8 mouse cellular contexts compared by ENCODE assay signal in genomic region chrX:153497688-153498516, GRCm38 (mm10). TPM values are rescaled to one million over a fixed set of nuclear protein-coding genes. Genes with fewer than 3 reads are reported as not detected.
DNase-seq lines count a peak whose midpoint lies in the region; ATAC-seq lines count a peak whose summit lies in the region.

TSS of gene Ubqln2 (plus strand) at chrX:153498227.

- H3K9me3 ChIP-seq in forebrain, embryonic 11.5 days (ENCODE audit: control insufficient read depth, low read length), result no peaks in the 10 kb centered on the region
- no peaks in the 10 kb centered on the region for H3K9me3 ChIP-seq in heart, embryonic 15.5 days (replicated peaks)
- H3K9me3 ChIP-seq in liver, embryonic 13.5 days (replicated peaks), result no peaks in the 10 kb centered on the region
- no peaks in the 10 kb centered on the region for H3K9me3 ChIP-seq in stomach, embryonic 14.5 days (ENCODE audit: control insufficient read depth, low read depth, low read length)

- peak; percentile 95 for ATAC-seq in forebrain, embryonic 11.5 days (replicated peaks; ENCODE audit: low FRiP score)
- ATAC-seq in heart, embryonic 15.5 days (replicated peaks; ENCODE audit: insufficient number of reproducible peaks, insufficient read depth, low FRiP score, low read depth), result peak; percentile 94
- ATAC-seq in liver, embryonic 13.5 days (ENCODE audit: low read depth), result peak; percentile 96
- peak; percentile 94 for ATAC-seq in stomach, embryonic 14.5 days (ENCODE audit: insufficient number of reproducible peaks, insufficient read depth, low FRiP score, low read depth)

- 14% methylated on average over 35 of the region's 76 CpGs for WGBS in forebrain, embryonic 11.5 days
- 17% methylated on average over 75 of the region's 76 CpGs for WGBS in heart, embryonic 15.5 days
- WGBS in liver, embryonic 13.5 days (ENCODE audit: insufficient replicate concordance), result 14% methylated on average over 69 of the region's 76 CpGs
- WGBS in stomach, embryonic 14.5 days, result 21% methylated on average over 68 of the region's 76 CpGs

- H3K27ac ChIP-seq in forebrain, embryonic 11.5 days (ENCODE audit: low read depth, low read length), result peak within 1 kb of the TSS; percentile 90
- H3K27ac ChIP-seq in heart, embryonic 15.5 days, result peak within 1 kb of the TSS; percentile 96
- peak within 1 kb of the TSS; percentile 86 for H3K27ac ChIP-seq in liver, embryonic 13.5 days
- peak within 1 kb of the TSS; percentile 93 for H3K27ac ChIP-seq in stomach, embryonic 14.5 days (ENCODE audit: low read length)

- no peaks in the 10 kb centered on the region for H3K36me3 ChIP-seq in forebrain, embryonic 11.5 days (ENCODE audit: control insufficient read depth, insufficient read depth, low read length)
- H3K36me3 ChIP-seq in heart, embryonic 15.5 days, result no peaks in the 10 kb centered on the region
- no peaks in the 10 kb centered on the region for H3K36me3 ChIP-seq in liver, embryonic 13.5 days
- H3K36me3 ChIP-seq in stomach, embryonic 14.5 days (ENCODE audit: control insufficient read depth, insufficient read depth, low read length), result no peaks in the 10 kb centered on the region

- peak within 1 kb of the TSS; percentile 82 for H3K9ac ChIP-seq in forebrain, embryonic 11.5 days (ENCODE audit: low read length)
- peak within 1 kb of the TSS; percentile 80 for H3K9ac ChIP-seq in heart, embryonic 15.5 days
- peak within 1 kb of the TSS; percentile 78 for H3K9ac ChIP-seq in liver, embryonic 13.5 days
- H3K9ac ChIP-seq in stomach, embryonic 14.5 days (replicated peaks; ENCODE audit: low read depth, low read length), result peak within 1 kb of the TSS; percentile 71

- H3K27me3 ChIP-seq in forebrain, embryonic 11.5 days (ENCODE audit: control insufficient read depth, insufficient read depth, low read length), result no peaks in the 10 kb centered on the region
- no peaks in the 10 kb centered on the region for H3K27me3 ChIP-seq in heart, embryonic 15.5 days
- H3K27me3 ChIP-seq in liver, embryonic 13.5 days, result no peaks in the 10 kb centered on the region
- no peaks in the 10 kb centered on the region for H3K27me3 ChIP-seq in stomach, embryonic 14.5 days (ENCODE audit: control insufficient read depth, insufficient read depth, low read length)

- no peaks in the 10 kb centered on the region; the same call in 1 of the 2 replicates for H3K4me1 ChIP-seq in forebrain, embryonic 11.5 days (replicated peaks; ENCODE audit: control insufficient read depth, insufficient read depth, low read length)
- peaks cover 6% of the 10 kb centered on the region for H3K4me1 ChIP-seq in heart, embryonic 15.5 days (replicated peaks)
- H3K4me1 ChIP-seq in liver, embryonic 13.5 days (replicated peaks), result peaks cover 14% of the 10 kb centered on the region
- H3K4me1 ChIP-seq in stomach, embryonic 14.5 days (ENCODE audit: control insufficient read depth, insufficient read depth, low read length), result no peaks in the 10 kb centered on the region

- H3K4me2 ChIP-seq in forebrain, embryonic 11.5 days (ENCODE audit: low read depth, low read length, severe bottlenecking), result peak within 1 kb of the TSS; percentile 67
- H3K4me2 ChIP-seq in heart, embryonic 15.5 days, result peak within 1 kb of the TSS; percentile 74
- H3K4me2 ChIP-seq in liver, embryonic 13.5 days, result peak within 1 kb of the TSS; percentile 79
- H3K4me2 ChIP-seq in stomach, embryonic 14.5 days (replicated peaks; ENCODE audit: low read depth, low read length), result peak within 1 kb of the TSS; percentile 88

- H3K4me3 ChIP-seq in forebrain, embryonic 11.5 days (ENCODE audit: low read depth, low read length), result peak within 1 kb of the TSS; percentile 62
- H3K4me3 ChIP-seq in heart, embryonic 15.5 days, result peak within 1 kb of the TSS; percentile 67
- H3K4me3 ChIP-seq in liver, embryonic 13.5 days (replicated peaks), result peak within 1 kb of the TSS; percentile 69
- peak within 1 kb of the TSS; percentile 48 for H3K4me3 ChIP-seq in stomach, embryonic 14.5 days (ENCODE audit: low read depth, low read length)

- peak; percentile 42 to 49 for DNase-seq in CD8-positive naive resting alpha-beta T cell, adult 2 months (ENCODE audit: low read depth in 2 of 2, low spot score in 2 of 2)
- DNase-seq in c-Kit-positive CD71-negative TER-119-negative erythroid progenitor cells, embryonic 14.5 days (ENCODE audit: low read depth), result peak; percentile 29
- DNase-seq in forebrain, embryonic 11.5 days (ENCODE audit: low spot score), result peak; percentile 94
- peak; percentile 78 to 90 for DNase-seq in kidney, postnatal 25 days
- DNase-seq in liver, embryonic 13.5 days, result peak; percentile 66
- peak; percentile 50 to 67 for DNase-seq in natural killer cell, adult 2 months (ENCODE audit: low spot score in 2 of 2)

RNA-seq across cellular contexts. Expression of gene Ubqln2, which starts in this region (rescaled TPM):
- polyA plus RNA-seq in forebrain, embryonic 11.5 days (2014; fragmentation: Nextera tagmentation; extraction: Ambion mirVana), result 62.8 and 65.4 TPM in 2 replicates
- polyA plus RNA-seq in heart, embryonic 15.5 days (2015; fragmentation: Nextera tagmentation; extraction: Ambion mirVana), result 9.5 and 11.3 TPM in 2 replicates
- polyA plus RNA-seq in liver, embryonic 13.5 days (2015; fragmentation: Nextera tagmentation; extraction: Ambion mirVana), result 3.8 and 4.5 TPM in 2 replicates
- 31.2 and 31.9 TPM in 2 replicates for polyA plus RNA-seq in stomach, embryonic 14.5 days (2014; fragmentation: Nextera tagmentation; extraction: Ambion mirVana)

Comparison
In these comparisons a context has a peak if more than half of its experiments do, and no peak if none do; other contexts are left out.
1. Peak in every context shown above with its lines: DNase-seq, ATAC-seq, H3K4me3 ChIP-seq and H3K27ac ChIP-seq.
2. DNase-seq: peak in every context shown above with its lines; median percentile 94 in forebrain, embryonic 11.5 days; 84 in kidney, postnatal 25 days; 66 in liver, embryonic 13.5 days; 58 in natural killer cell, adult 2 months; 46 in CD8-positive naive resting alpha-beta T cell, adult 2 months; 29 in c-Kit-positive CD71-negative TER-119-negative erythroid progenitor cells, embryonic 14.5 days.